Mouse (Mus musculus) activated CD4-positive, CD25-positive, alpha-beta regulatory T cell (primary cell): ENCODE results near the gene Gm6460. TPM values are rescaled to one million over a fixed set of nuclear protein-coding genes. Genes with fewer than 3 reads are reported as not detected.

Experiments used
- polyA plus RNA-seq, 2 experiments: library from polyadenylated mRNA; unstranded; fragments of 100-300 nt; shearing (Covaris generic); gene quantifications; one replicate each; pipeline ENCODE4 v1.2.1; 2017

Gm6460 gene
- under 1 TPM in 1 of 2 experiments, not detected in 1; 0.32 TPM for polyA plus RNA-seq

GRCm38 (mm10) chr5:11594613-11595012, at the start of gene Gm6460:
Gm6460 (plus strand) TSS chr5:11594913.

Other genes starting within 250 kb of the Gm6460 start
- not detected for gene Gm8897, start 178.5 kb upstream of the Gm6460 start, polyA plus RNA-seq
- not detected for gene Gm8906, start 92.2 kb upstream of the Gm6460 start, polyA plus RNA-seq
- gene Gm8922, start 87.0 kb downstream of the Gm6460 start, polyA plus RNA-seq: not detected
- gene Gm8926, start 175.6 kb downstream of the Gm6460 start, polyA plus RNA-seq: not detected